Mouse (Mus musculus) intestine, embryonic 16.5 days (tissue): ENCODE data around the gene Cdc42bpa. TPM values are rescaled to one million over a fixed set of nuclear protein-coding genes. Genes with fewer than 3 reads are reported as not detected.

Source experiments
- ATAC-seq: fragments of 200-750 bp; cut with Nextera tagmentation; 2 replicates; pipeline ENCODE4 v1.8.0; 2017; ENCODE audit warnings: moderate TSS enrichment, moderate library complexity
- H3K27ac ChIP-seq: fragments of 300-500 bp; sonication (generic); 2 replicates; pipeline ENCODE4 v1.5.1; 2014; ENCODE audit warnings: mild to moderate bottlenecking, low read length
- H3K27me3 ChIP-seq: fragments of 300-500 bp; sonication (generic); replicated peaks from 2 replicates; pipeline ENCODE4 v1.6.1; 2014; ENCODE audit warnings: low read length, control low read depth, mixed read lengths; ENCODE audit not compliant: control insufficient read depth, insufficient read depth
- H3K36me3 ChIP-seq: fragments of 300-500 bp; sonication (generic); 2 replicates; pipeline ENCODE4 v1.6.1; 2014; ENCODE audit warnings: low read length, control low read depth; ENCODE audit not compliant: control insufficient read depth, insufficient read depth
- H3K4me1 ChIP-seq: fragments of 300-500 bp; sonication (generic); 2 replicates; pipeline ENCODE4 v1.6.1; 2014; ENCODE audit warnings: low read length, control low read depth, mixed read lengths; ENCODE audit not compliant: control insufficient read depth, insufficient read depth
- H3K4me2 ChIP-seq: fragments of 300-500 bp; sonication (generic); 2 replicates; pipeline ENCODE4 v1.6.1; 2014; ENCODE audit warnings: low read depth, low read length, control low read depth
- H3K4me3 ChIP-seq: fragments of 300-500 bp; sonication (generic); 2 replicates; pipeline ENCODE4 v1.5.1; 2014; ENCODE audit warnings: mild to moderate bottlenecking, low read length
- H3K9ac ChIP-seq: fragments of 300-500 bp; sonication (generic); 2 replicates; pipeline ENCODE4 v1.6.1; 2014; ENCODE audit warnings: low read depth, low read length
- H3K9me3 ChIP-seq: fragments of 300-500 bp; sonication (generic); 2 replicates; pipeline ENCODE4 v1.6.1; 2016; ENCODE audit warnings: low read length, control low read depth; ENCODE audit not compliant: control insufficient read depth
- WGBS: fragments of 180-500 bp; shearing (Covaris S2); extraction: QIAGEN DNeasy Blood & Tissue Kit; methylation state at CpG from one replicate; pipeline ENCODE4 v1.1.7; 2014; 5-methylcytosine and 5-hydroxymethylcytosine counted together
- polyA plus RNA-seq: library from polyadenylated mRNA; unstranded; fragments of >200 nt; fragmentation: Nextera tagmentation; extraction: Ambion mirVana; gene quantifications from 2 replicates; pipeline ENCODE4 v1.2.1, GENCODE M21; 2015

The Cdc42bpa gene
- polyA plus RNA-seq, 1 experiment from 2014 or later: 8.2 TPM

DNA sequence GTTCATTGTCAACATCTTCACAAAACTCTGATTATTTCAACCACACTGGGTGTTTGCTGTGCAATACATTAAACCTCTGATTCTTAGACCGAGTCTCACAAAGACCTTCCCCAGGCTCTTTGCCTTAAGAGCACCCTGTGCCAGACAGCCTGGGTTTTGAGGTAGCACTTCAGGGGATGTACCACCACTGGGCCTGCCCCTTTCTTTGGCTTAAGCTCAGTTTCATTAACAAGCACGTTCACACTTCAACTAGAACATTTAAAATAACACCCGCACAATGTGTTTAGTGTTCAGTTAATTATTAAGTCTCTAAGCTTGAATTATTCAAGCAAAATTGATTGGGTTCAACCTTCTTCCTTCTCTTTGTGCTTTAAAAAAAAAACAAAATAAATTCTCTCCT lies 2.8 kb upstream of the Cdc42bpa start:
- Histone ChIP-seq H3K4me3 (no peak overlapping the region), H3K4me1 (peaks cover 3% of the 10 kb centered on the region; the same call in 1 of the 2 replicates), H3K9ac (no peak overlapping the region), H3K27me3 (no peaks in the 10 kb centered on the region), H3K9me3 (no peaks in the 10 kb centered on the region), H3K36me3 (no peaks in the 10 kb centered on the region), H3K27ac (no peak overlapping the region), H3K4me2 (no peak overlapping the region)
- 76% methylated on average over 3 of the region's 3 CpGs for WGBS
- no peak for ATAC-seq

GRCm38 (mm10) chr1:179958871-179959720 lies 1.2 kb upstream of the Cdc42bpa start:
- no peak; the same call in 1 of the 2 replicates for ATAC-seq
- Histone ChIP-seq H3K27me3 (no peaks in the 10 kb centered on the region), H3K4me1 (peaks cover 5% of the 10 kb centered on the region; the same call in 1 of the 2 replicates), H3K4me2 (peak overlapping the region; percentile 79), H3K27ac (peak overlapping the region; percentile 91), H3K4me3 (peak overlapping the region; percentile 87), H3K36me3 (no peaks in the 10 kb centered on the region), H3K9ac (peak overlapping the region; percentile 94), H3K9me3 (no peaks in the 10 kb centered on the region)
- WGBS: 7% methylated on average over 31 of the region's 41 CpGs

- no peaks in the 10 kb centered on the region for H3K36me3 ChIP-seq
- H3K4me2 ChIP-seq: peak overlapping the region; percentile 79
- H3K9me3 ChIP-seq: no peaks in the 10 kb centered on the region
- 0% methylated on average over 9 of the region's 9 CpGs for WGBS
- peak overlapping the region; percentile 94 for H3K9ac ChIP-seq
- H3K4me1 ChIP-seq: peaks cover 5% of the 10 kb centered on the region; the same call in 1 of the 2 replicates
- no peak for ATAC-seq
- H3K27ac ChIP-seq: peak overlapping the region; percentile 91
- H3K4me3 ChIP-seq: peak overlapping the region; percentile 87
- H3K27me3 ChIP-seq: no peaks in the 10 kb centered on the region
These were observed 238 bp downstream of the Cdc42bpa start for GRCm38 (mm10) chr1:179960543-179960876.

DNA sequence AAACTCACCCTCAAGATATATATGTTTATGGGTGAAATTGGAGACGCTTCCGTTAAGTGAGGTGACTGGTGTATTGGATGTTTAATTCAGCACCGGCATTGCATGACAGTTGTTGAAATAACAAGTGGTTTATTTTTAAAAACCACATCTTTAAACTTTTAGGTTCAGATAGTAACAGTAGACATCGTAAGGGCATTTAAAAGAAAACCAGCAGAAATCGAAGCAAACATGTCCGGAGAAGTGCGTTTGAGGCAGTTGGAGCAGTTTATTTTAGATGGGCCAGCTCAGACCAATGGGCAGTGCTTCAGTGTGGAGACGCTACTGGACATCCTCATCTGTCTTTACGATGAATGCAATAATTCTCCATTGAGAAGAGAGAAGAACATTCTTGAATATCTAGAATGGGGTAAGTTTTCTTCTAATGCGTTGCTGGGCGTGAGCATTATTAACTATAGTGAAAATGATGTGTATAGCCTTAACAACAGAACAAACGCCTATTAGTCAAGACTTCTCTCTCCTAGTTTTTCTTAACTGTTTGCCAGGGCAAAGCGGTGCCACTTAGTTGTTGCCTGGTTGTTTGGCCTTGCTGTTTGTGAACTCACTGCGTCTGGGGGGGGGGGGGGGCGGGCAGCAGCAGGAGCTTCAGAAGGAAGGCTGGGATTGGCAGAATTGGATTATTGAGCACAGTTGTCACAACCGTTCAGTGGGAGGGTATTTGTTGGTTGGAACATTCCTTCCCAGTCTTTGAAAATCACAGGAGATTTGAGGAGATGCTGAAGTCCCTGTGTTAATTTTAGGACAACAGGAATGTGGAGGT lies 818 bp downstream of the Cdc42bpa start:
- Histone ChIP-seq H3K36me3 (no peaks in the 10 kb centered on the region), H3K4me1 (peaks cover 5% of the 10 kb centered on the region; the same call in 1 of the 2 replicates), H3K9ac (peak overlapping the region; percentile 49), H3K27ac (no peak overlapping the region), H3K4me2 (peak overlapping the region; percentile 73), H3K4me3 (peak overlapping the region; percentile 87), H3K27me3 (no peaks in the 10 kb centered on the region), H3K9me3 (no peaks in the 10 kb centered on the region)
- 2% methylated on average over 16 of the region's 16 CpGs for WGBS
- ATAC-seq: no peak

DNA sequence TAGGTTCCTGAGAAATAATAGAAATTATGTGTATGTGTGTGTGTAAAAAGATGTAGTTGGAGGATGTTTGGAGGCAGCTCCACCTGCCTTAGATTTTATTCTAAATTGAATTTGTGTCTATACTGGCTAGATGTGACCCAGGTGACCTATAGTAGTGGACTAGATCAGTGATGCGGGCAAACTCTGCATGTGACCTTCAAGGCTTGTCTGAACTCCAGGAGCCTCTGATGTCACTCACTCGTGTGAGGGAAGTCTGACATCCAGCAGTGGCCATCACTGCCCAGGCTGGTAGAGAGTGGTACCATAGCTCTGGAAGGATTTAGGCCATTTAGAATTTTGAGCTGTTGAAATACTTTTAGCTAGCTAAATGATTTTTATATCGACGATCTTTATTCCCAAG lies 1.5 kb downstream of the Cdc42bpa start:
- WGBS: 41% methylated on average over 4 of the region's 4 CpGs
- H3K9me3 ChIP-seq: no peaks in the 10 kb centered on the region
- peaks cover 5% of the 10 kb centered on the region; the same call in 1 of the 2 replicates for H3K4me1 ChIP-seq
- H3K27me3 ChIP-seq: no peaks in the 10 kb centered on the region
- H3K4me2 ChIP-seq: peak overlapping the region; percentile 73
- H3K36me3 ChIP-seq: no peaks in the 10 kb centered on the region
- peak overlapping the region; percentile 49 for H3K9ac ChIP-seq
- H3K27ac ChIP-seq: no peak overlapping the region
- peak overlapping the region; percentile 87 for H3K4me3 ChIP-seq
- ATAC-seq: no peak

- Histone ChIP-seq H3K27ac (no peak overlapping the region), H3K4me3 (no peak overlapping the region), H3K9ac (no peak overlapping the region), H3K9me3 (no peaks in the 10 kb centered on the region), H3K36me3 (no peaks in the 10 kb centered on the region), H3K27me3 (no peaks in the 10 kb centered on the region), H3K4me2 (no peak overlapping the region), H3K4me1 (no peaks in the 10 kb centered on the region)
- no peak for ATAC-seq
- WGBS: 56% methylated on average over 5 of the region's 5 CpGs
These were observed 9.6 kb downstream of the Cdc42bpa start for GRCm38 (mm10) chr1:179969776-179970428.

DNA sequence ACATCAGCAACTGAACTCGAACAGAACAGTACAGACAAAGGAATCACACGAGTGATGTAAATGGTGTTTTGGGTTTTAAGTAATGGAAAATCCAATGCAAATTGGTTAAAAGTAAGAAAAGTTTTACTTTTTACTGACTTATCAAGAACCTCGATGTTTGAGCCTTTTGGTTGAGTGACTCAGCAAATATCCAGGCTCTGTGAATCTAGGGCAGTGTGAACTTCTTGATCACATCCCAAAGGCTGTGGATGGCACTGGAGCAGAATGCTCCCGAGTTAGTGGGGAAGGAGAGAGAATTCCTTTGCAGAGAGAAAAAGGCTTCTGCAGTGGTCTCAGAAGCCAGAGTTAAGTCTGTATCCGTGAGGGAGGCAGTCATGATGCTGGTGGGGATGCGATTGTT lies 14.7 kb downstream of the Cdc42bpa start:
- WGBS: 77% methylated on average over 6 of the region's 6 CpGs

DNA sequence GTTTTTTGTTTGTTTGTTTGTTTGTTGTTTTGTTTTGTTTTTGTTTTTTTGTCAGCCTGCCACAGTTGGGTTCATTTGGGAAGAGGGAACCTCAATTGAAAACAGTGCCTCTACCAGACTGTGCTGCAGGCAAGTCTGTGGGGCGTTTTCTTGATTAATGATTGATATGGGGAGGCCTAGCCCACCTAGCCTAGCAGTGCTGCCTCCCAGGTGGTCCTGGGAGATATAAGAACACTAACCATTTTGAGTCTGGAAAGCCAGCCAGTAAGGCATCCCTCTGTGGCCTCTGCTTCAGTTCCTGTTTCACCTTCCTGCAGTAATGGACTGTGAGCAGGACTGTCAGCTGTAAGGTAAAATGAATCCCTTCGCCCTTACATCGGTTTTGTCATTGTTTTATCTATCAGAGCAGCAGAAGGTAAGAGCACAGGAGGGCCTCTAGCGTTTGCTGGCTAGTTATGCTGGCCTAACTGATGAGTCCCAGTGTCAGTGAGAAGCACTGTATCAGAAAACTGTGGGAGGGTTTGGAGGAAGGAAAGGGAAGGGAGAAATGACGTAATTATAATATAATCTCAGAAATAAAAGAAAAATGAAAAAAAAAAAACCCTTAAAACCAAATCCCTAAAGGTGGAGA lies 15.5 kb downstream of the Cdc42bpa start:
- Histone ChIP-seq H3K4me2 (no peak overlapping the region), H3K9ac (no peak overlapping the region), H3K9me3 (no peaks in the 10 kb centered on the region), H3K27me3 (no peaks in the 10 kb centered on the region), H3K27ac (no peak overlapping the region), H3K4me3 (no peak overlapping the region), H3K36me3 (no peaks in the 10 kb centered on the region), H3K4me1 (no peaks in the 10 kb centered on the region)
- no peak for ATAC-seq
- 56% methylated on average over 5 of the region's 5 CpGs for WGBS

More for the DNA sequence above, 14.7 kb downstream of the Cdc42bpa start:
- ATAC-seq: no peak
- Histone ChIP-seq H3K9me3 (no peaks in the 10 kb centered on the region), H3K4me1 (no peaks in the 10 kb centered on the region), H3K27ac (no peak overlapping the region), H3K4me2 (no peak overlapping the region), H3K4me3 (no peak overlapping the region), H3K9ac (no peak overlapping the region), H3K27me3 (no peaks in the 10 kb centered on the region), H3K36me3 (no peaks in the 10 kb centered on the region)

GRCm38 (mm10) chr1:179977437-179977836 lies 17.2 kb downstream of the Cdc42bpa start:
- Histone ChIP-seq H3K27ac (no peak overlapping the region), H3K27me3 (no peaks in the 10 kb centered on the region), H3K4me2 (no peak overlapping the region), H3K4me1 (no peaks in the 10 kb centered on the region), H3K36me3 (no peaks in the 10 kb centered on the region), H3K9me3 (peaks cover 7% of the 10 kb centered on the region), H3K9ac (no peak overlapping the region), H3K4me3 (no peak overlapping the region)
- 69% methylated on average over 6 of the region's 6 CpGs for WGBS
- no peak for ATAC-seq
